Mouse (Mus musculus) neural tube, embryonic 14.5 days (tissue): ENCODE measurements around the gene Col24a1. TPM values are rescaled to one million over a fixed set of nuclear protein-coding genes. Genes with fewer than 3 reads are reported as not detected.

Source experiments
- polyA plus RNA-seq: library from polyadenylated mRNA; unstranded; fragments of >200 nt; fragmentation: Nextera tagmentation; extraction: Ambion mirVana; gene quantifications from 2 replicates; pipeline ENCODE4 v1.2.1, GENCODE M21; 2014

Col24a1 gene
- polyA plus RNA-seq, 1 experiment from 2014 or later = 0.94 TPM

Other genes with a start within 250 kb of the Col24a1 start
- not detected in 2 replicates for gene Clca2, start 193.0 kb upstream of the Col24a1 start, polyA plus RNA-seq
- 13.6 and 14.5 TPM in 2 replicates for gene Odf2l, start 173.9 kb upstream of the Col24a1 start, polyA plus RNA-seq